Mouse (Mus musculus) bone marrow, adult 2 months (tissue): ENCODE data around the gene Sprn. TPM values are rescaled to one million over a fixed set of nuclear protein-coding genes. Genes with fewer than 3 reads are reported as not detected.

ENCODE experiments used
- H3K27ac ChIP-seq: fragments of 200-500 bp; 2 replicates; pipeline ENCODE4 v1.5.1; 2012; ENCODE audit warnings: low read depth, mild to moderate bottlenecking, control low read depth, inconsistent platforms, low read length; ENCODE audit not compliant: control insufficient read depth, poor library complexity, insufficient read depth
- H3K4me1 ChIP-seq: fragments of 200-500 bp; 2 replicates; pipeline ENCODE4 v1.6.1; 2011; ENCODE audit warnings: low read length; ENCODE audit not compliant: control insufficient read depth, insufficient read depth
- H3K4me3 ChIP-seq: fragments of 200-500 bp; replicated peaks from 2 replicates; pipeline ENCODE3; 2011; ENCODE audit warnings: mild to moderate bottlenecking, low read depth, low read length, control low read depth; ENCODE audit not compliant: control insufficient read depth
- CTCF ChIP-seq: fragments of 200-500 bp; IDR thresholded peaks from 2 replicates; pipeline ENCODE4 v1.5.1; 2011; ENCODE audit warnings: low read length, control low read depth; ENCODE audit not compliant: control insufficient read depth, insufficient read depth
- POLR2A ChIP-seq: fragments of 200-500 bp; IDR thresholded peaks from 2 replicates; pipeline ENCODE4 v1.6.1; 2011; ENCODE audit warnings: low read depth, mild to moderate bottlenecking, control low read depth, low read length, borderline replicate concordance; ENCODE audit not compliant: control insufficient read depth
- whole genome bisulfite sequencing: fragments of 180-500 bp; shearing (Covaris S2); methylation state at CpG from one replicate; pipeline ENCODE4 v1.1.7; 2018; 5-methylcytosine and 5-hydroxymethylcytosine counted together
- polyA plus RNA-seq: library from polyadenylated mRNA; stranded (reverse); fragments of >200 nt; gene quantifications from 2 replicates; pipeline ENCODE4 v1.2.4, GENCODE M21; 2011; ENCODE audit warnings: low replicate concordance; ENCODE audit not compliant: missing spikeins, insufficient read depth, insufficient read length

Sprn gene
- polyA plus RNA-seq, 1 experiment, result not detected

DNA sequence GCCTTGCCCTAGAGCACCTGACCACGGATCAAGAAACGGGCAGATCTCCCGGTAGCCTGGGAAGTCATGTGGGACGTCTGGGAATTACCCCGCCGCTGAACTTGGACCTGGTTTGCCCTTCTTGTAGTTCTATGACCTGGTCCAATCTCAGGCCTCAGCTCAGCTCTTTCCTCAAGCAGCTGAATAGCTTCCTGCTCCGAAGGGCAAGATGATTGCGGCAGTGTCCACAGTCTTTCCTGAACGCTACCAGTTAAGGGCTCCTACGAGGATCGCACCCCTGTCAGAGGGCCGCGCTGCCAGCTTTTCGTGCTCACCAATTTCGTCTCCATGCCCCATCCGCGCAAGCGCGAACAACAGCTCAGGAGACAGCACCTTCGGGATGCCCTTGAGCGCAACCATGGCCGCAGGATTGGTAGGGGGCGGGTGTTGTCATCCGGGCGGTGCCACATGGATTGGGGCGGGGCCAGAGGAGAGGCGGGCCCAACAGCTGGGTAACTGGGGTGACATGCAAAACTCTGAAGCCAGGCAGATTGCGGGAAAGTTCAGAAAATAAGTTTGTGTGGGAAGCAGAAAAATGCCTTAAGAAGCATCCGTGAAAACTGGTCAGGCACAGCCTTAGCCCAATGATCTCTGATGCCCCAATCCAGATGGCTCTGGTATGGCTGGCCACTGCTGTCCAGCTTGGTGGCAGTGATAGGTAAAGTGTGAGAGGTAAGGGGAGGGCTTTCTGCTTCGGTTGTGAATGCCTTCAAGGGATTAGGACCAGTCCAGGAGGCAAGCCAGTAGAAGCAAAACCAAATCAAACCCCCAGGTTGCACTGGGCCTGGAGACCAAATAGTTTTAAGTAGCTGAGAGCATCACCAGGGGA is 52.5 kb downstream of the Sprn start, which contains the start of gene Fuom:
Gene Fuom, minus strand, starts transcription at position 449 of the 868 bp plus-strand sequence.
- WGBS, result 4% methylated on average over 30 of the region's 30 CpGs
- no peak for TF ChIP-seq POLR2A
- TF ChIP-seq CTCF, result no peak
- Histone ChIP-seq H3K4me3 (peak within 1 kb of the TSS; percentile 63), H3K27ac (no peak within 1 kb of the TSS), H3K4me1 (peaks cover 2% of the 10 kb centered on the region)

DNA sequence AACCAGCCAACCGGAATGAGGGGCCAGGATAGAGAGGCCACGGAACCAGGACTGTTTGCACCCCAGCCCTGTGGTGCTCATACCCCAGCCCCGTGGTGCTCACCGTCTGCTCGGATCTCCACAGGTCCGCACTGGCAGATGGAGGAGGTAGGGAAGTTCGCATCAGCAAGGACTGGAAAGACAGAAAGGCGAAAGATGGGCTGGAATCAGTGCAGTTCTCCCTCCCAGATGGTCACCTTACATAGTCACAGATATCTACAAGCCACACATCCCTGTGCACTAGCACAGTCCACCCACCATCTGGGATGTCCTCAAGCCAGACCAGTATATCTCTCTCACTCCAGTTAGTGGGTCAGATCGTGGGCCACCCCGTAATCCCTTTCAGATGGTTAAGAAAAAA is 53.2 kb downstream of the Sprn start:
- no peak overlapping the region for H3K4me3 ChIP-seq

More for the DNA sequence above, 53.2 kb downstream of the Sprn start:
- Histone ChIP-seq H3K27ac (no peak overlapping the region), H3K4me1 (peaks cover 2% of the 10 kb centered on the region)
- 86% methylated on average over 10 of the region's 10 CpGs for WGBS
- TF ChIP-seq CTCF (no peak), POLR2A (no peak)

Other genes with a start within 250 kb of the Sprn start
- 13.7 TPM in 1 of 2 replicates, not detected in the other for gene Utf1, start 211.1 kb downstream of the Sprn start, polyA plus RNA-seq
- not detected in 2 replicates for gene 6430531B16Rik, start 176.1 kb downstream of the Sprn start, polyA plus RNA-seq
- 17.9 and 55.1 TPM in 2 replicates for gene Adam8, start 162.3 kb downstream of the Sprn start, polyA plus RNA-seq
- gene Zfp511, start 118.5 kb downstream of the Sprn start, polyA plus RNA-seq, result 10.4 and 27.2 TPM in 2 replicates
- gene Tubgcp2, start 118.2 kb downstream of the Sprn start, polyA plus RNA-seq, result 16.7 and 17.5 TPM in 2 replicates
- gene Msx3, start 105.8 kb downstream of the Sprn start, polyA plus RNA-seq, result not detected in 2 replicates
- not detected in 2 replicates for gene Caly, start 72.3 kb downstream of the Sprn start, polyA plus RNA-seq
- gene Prap1, start 61.5 kb downstream of the Sprn start, polyA plus RNA-seq, result not detected in 2 replicates
- gene Fuom, start 52.4 kb downstream of the Sprn start, polyA plus RNA-seq, result 11.3 and 18.7 TPM in 2 replicates
- 9.4 and 11.6 TPM in 2 replicates for gene Paox, start 39.1 kb downstream of the Sprn start, polyA plus RNA-seq
- 15.5 and 25.8 TPM in 2 replicates for gene Echs1, start 38.4 kb downstream of the Sprn start, polyA plus RNA-seq
- 16.8 and 20.2 TPM in 2 replicates for gene Mtg1, start 17.3 kb downstream of the Sprn start, polyA plus RNA-seq
- gene Olfr522, start 9.9 kb upstream of the Sprn start, polyA plus RNA-seq, result not detected in 2 replicates
- gene Olfr523, start 18.3 kb upstream of the Sprn start, polyA plus RNA-seq, result not detected in 2 replicates
- not detected in 2 replicates for gene Olfr524, start 51.1 kb upstream of the Sprn start, polyA plus RNA-seq
- 0.31 and 0.82 TPM in 2 replicates for gene Cd163l1, start 63.4 kb upstream of the Sprn start, polyA plus RNA-seq
- gene 5830411N06Rik, start 92.4 kb upstream of the Sprn start, polyA plus RNA-seq, result 0.47 and 1.2 TPM in 2 replicates
- not detected in 2 replicates for gene Olfr525, start 166.0 kb upstream of the Sprn start, polyA plus RNA-seq
- not detected in 2 replicates for gene Olfr527, start 179.1 kb upstream of the Sprn start, polyA plus RNA-seq
- not detected in 2 replicates for gene Olfr60, start 206.8 kb upstream of the Sprn start, polyA plus RNA-seq
- not detected in 2 replicates for gene Olfr530, start 221.5 kb upstream of the Sprn start, polyA plus RNA-seq
- not detected in 2 replicates for gene Olfr531, start 248.0 kb upstream of the Sprn start, polyA plus RNA-seq